Mouse (Mus musculus): ENCODE data around the gene Doc2g. TPM values are rescaled to one million over a fixed set of nuclear protein-coding genes. Genes with fewer than 3 reads are reported as not detected.
A peak's percentile ranks its signal among the peaks of the same experiment; 100 is the strongest.
"Not testable (repeated sequence)": the region's sequence is repeated elsewhere in the genome, so short reads cannot be mapped to it uniquely, and the experiment has no call there.

Doc2g gene
- total and polyA plus RNA-seq, 2 experiments from 2014 or later, result 5.5 to 8.8 TPM

- Histone ChIP-seq H3K27me3 (ENCODE audit: insufficient read depth, low read length) (no peaks in the 10 kb centered on the region), H3K4me3 (ENCODE audit: low read depth, low read length) (no peak within 1 kb of the TSS), H3K9ac (replicated peaks; ENCODE audit: low read length, poor library complexity, severe bottlenecking) (no peak within 1 kb of the TSS), H3K4me1 (ENCODE audit: insufficient read depth, low read length) (no peaks in the 10 kb centered on the region), H3K9me3 (ENCODE audit: low read length) (no peaks in the 10 kb centered on the region), H3K36me3 (ENCODE audit: insufficient read depth, low read length) (no peaks in the 10 kb centered on the region), H3K27ac (ENCODE audit: low read depth, low read length) (no peak within 1 kb of the TSS), H3K4me2 (ENCODE audit: low read depth, low read length, poor library complexity, severe bottlenecking) (no peak within 1 kb of the TSS)
- ATAC-seq (ENCODE audit: low FRiP score) (no peak), DNase-seq (ENCODE audit: low spot score) (no peak)
- no peak for TF ChIP-seq CTCF (IDR thresholded peaks at IDR 0.05)
- WGBS, result 57% methylated on average over 9 of the region's 9 CpGs
Measured at GRCm38 (mm10) chr19:3972229-3972628, 30.9 kb upstream of the Doc2g start, which contains the start of gene Aldh3b2. Aldh3b2 (plus strand) TSS chr19:3972328.

GRCm38 (mm10) chr19:3974608-3975007, 28.5 kb upstream of the Doc2g start:
- H3K27me3 ChIP-seq (ENCODE audit: insufficient read depth, low read length); ATAC-seq (ENCODE audit: low FRiP score); H3K9ac ChIP-seq (replicated peaks; ENCODE audit: low read length, poor library complexity, severe bottlenecking); H3K36me3 ChIP-seq (ENCODE audit: insufficient read depth, low read length); H3K4me3 ChIP-seq (ENCODE audit: low read depth, low read length); H3K27ac ChIP-seq (ENCODE audit: low read depth, low read length); DNase-seq (ENCODE audit: low spot score); H3K9me3 ChIP-seq (ENCODE audit: low read length); H3K4me2 ChIP-seq (ENCODE audit: low read depth, low read length, poor library complexity, severe bottlenecking); H3K4me1 ChIP-seq (ENCODE audit: insufficient read depth, low read length): not testable (repeated sequence)
- WGBS, result 76% methylated on average over 6 of the region's 6 CpGs

- Histone ChIP-seq H3K27ac (ENCODE audit: low read depth, low read length) (no peak overlapping the region), H3K9me3 (ENCODE audit: low read length) (no peaks in the 10 kb centered on the region), H3K36me3 (ENCODE audit: insufficient read depth, low read length) (no peaks in the 10 kb centered on the region), H3K9ac (replicated peaks; ENCODE audit: low read length, poor library complexity, severe bottlenecking) (no peak overlapping the region), H3K4me3 (ENCODE audit: low read depth, low read length) (no peak overlapping the region), H3K4me1 (ENCODE audit: insufficient read depth, low read length) (no peaks in the 10 kb centered on the region), H3K4me2 (ENCODE audit: low read depth, low read length, poor library complexity, severe bottlenecking) (no peak overlapping the region), H3K27me3 (ENCODE audit: insufficient read depth, low read length) (no peaks in the 10 kb centered on the region)
- ATAC-seq (ENCODE audit: low FRiP score) (no peak), DNase-seq (ENCODE audit: low spot score) (no peak)
- no peak for TF ChIP-seq CTCF (IDR thresholded peaks at IDR 0.05)
- WGBS, result 71% methylated on average over 2 of the region's 2 CpGs
Measured at GRCm38 (mm10) chr19:3975866-3976265, 27.2 kb upstream of the Doc2g start.

- peak; percentile 88 for TF ChIP-seq CTCF (IDR thresholded peaks at IDR 0.05)
- 11% methylated on average over 4 of the region's 4 CpGs for WGBS
- Histone ChIP-seq H3K4me2 (ENCODE audit: low read depth, low read length, poor library complexity, severe bottlenecking) (no peak overlapping the region), H3K4me1 (ENCODE audit: insufficient read depth, low read length) (no peaks in the 10 kb centered on the region), H3K27me3 (ENCODE audit: insufficient read depth, low read length) (no peaks in the 10 kb centered on the region), H3K9me3 (ENCODE audit: low read length) (no peaks in the 10 kb centered on the region), H3K4me3 (ENCODE audit: low read depth, low read length) (no peak overlapping the region), H3K27ac (ENCODE audit: low read depth, low read length) (peak overlapping the region; percentile 12; the same call in 1 of the 2 replicates), H3K9ac (replicated peaks; ENCODE audit: low read length, poor library complexity, severe bottlenecking) (no peak overlapping the region), H3K36me3 (ENCODE audit: insufficient read depth, low read length) (no peaks in the 10 kb centered on the region)
- DNase-seq (ENCODE audit: low spot score) (peak; percentile 92), ATAC-seq (ENCODE audit: low FRiP score) (peak; percentile 61)
Measured at GRCm38 (mm10) chr19:3980309-3980708, 22.8 kb upstream of the Doc2g start.

GRCm38 (mm10) chr19:3980917-3981316, 22.2 kb upstream of the Doc2g start:
- no peaks in the 10 kb centered on the region for H3K27me3 ChIP-seq (ENCODE audit: insufficient read depth, low read length)
- TF ChIP-seq CTCF (IDR thresholded peaks at IDR 0.05), result no peak
- no peaks in the 10 kb centered on the region for H3K4me1 ChIP-seq (ENCODE audit: insufficient read depth, low read length)
- WGBS, result 81% methylated on average over 9 of the region's 9 CpGs
- no peaks in the 10 kb centered on the region for H3K36me3 ChIP-seq (ENCODE audit: insufficient read depth, low read length)
- ATAC-seq (ENCODE audit: low FRiP score) (no peak), DNase-seq (ENCODE audit: low spot score) (no peak)
- no peak overlapping the region for H3K4me2 ChIP-seq (ENCODE audit: low read depth, low read length, poor library complexity, severe bottlenecking)
- no peak overlapping the region for H3K9ac ChIP-seq (replicated peaks; ENCODE audit: low read length, poor library complexity, severe bottlenecking)
- no peaks in the 10 kb centered on the region for H3K9me3 ChIP-seq (ENCODE audit: low read length)
- H3K4me3 ChIP-seq (ENCODE audit: low read depth, low read length), result no peak overlapping the region
- H3K27ac ChIP-seq (ENCODE audit: low read depth, low read length), result no peak overlapping the region

GRCm38 (mm10) chr19:3983527-3984200, 19.4 kb upstream of the Doc2g start:
- WGBS, result 28% methylated on average over 9 of the region's 9 CpGs
- no peak for TF ChIP-seq CTCF (IDR thresholded peaks at IDR 0.05)
- no peak for ATAC-seq (ENCODE audit: low FRiP score)
- no peak for DNase-seq (ENCODE audit: low spot score)
- Histone ChIP-seq H3K4me3 (ENCODE audit: low read depth, low read length) (no peak overlapping the region), H3K4me1 (ENCODE audit: insufficient read depth, low read length) (no peaks in the 10 kb centered on the region), H3K9me3 (ENCODE audit: low read length) (no peaks in the 10 kb centered on the region), H3K27ac (ENCODE audit: low read depth, low read length) (no peak overlapping the region), H3K27me3 (ENCODE audit: insufficient read depth, low read length) (no peaks in the 10 kb centered on the region), H3K9ac (replicated peaks; ENCODE audit: low read length, poor library complexity, severe bottlenecking) (no peak overlapping the region), H3K36me3 (ENCODE audit: insufficient read depth, low read length) (no peaks in the 10 kb centered on the region), H3K4me2 (ENCODE audit: low read depth, low read length, poor library complexity, severe bottlenecking) (no peak overlapping the region)
